Mouse (Mus musculus) forebrain, embryonic 12.5 days (tissue): ENCODE measurements around the gene Btn1a1. TPM values are rescaled to one million over a fixed set of nuclear protein-coding genes. Genes with fewer than 3 reads are reported as not detected.

Experiments used
- polyA plus RNA-seq: library from polyadenylated mRNA; unstranded; fragments of >200 nt; fragmentation: Nextera tagmentation; extraction: Ambion mirVana; gene quantifications from 2 replicates; pipeline ENCODE4 v1.2.1, GENCODE M21; 2016

The Btn1a1 gene
- polyA plus RNA-seq, 1 experiment from 2014 or later, result 0.18 TPM

Other genes with a start within 250 kb of the Btn1a1 start
- gene Vmn1r222, start 230.0 kb downstream of the Btn1a1 start, polyA plus RNA-seq, result not detected in 2 replicates
- not detected in 2 replicates for gene Vmn1r223, start 218.8 kb downstream of the Btn1a1 start, polyA plus RNA-seq
- gene Zfp322a, start 96.7 kb downstream of the Btn1a1 start, polyA plus RNA-seq, result 64.1 and 65.6 TPM in 2 replicates
- gene Abt1, start 42.0 kb downstream of the Btn1a1 start, polyA plus RNA-seq, result 13.0 and 13.2 TPM in 2 replicates
- 0.23 and 0.36 TPM in 2 replicates for gene Btn2a2, start 23.0 kb upstream of the Btn1a1 start, polyA plus RNA-seq
- gene Hist1h4h, start 65.1 kb upstream of the Btn1a1 start, polyA plus RNA-seq, result 7.2 and 8.7 TPM in 2 replicates
- gene Hist1h2af, start 68.0 kb upstream of the Btn1a1 start, polyA plus RNA-seq, result 9.3 and 10.7 TPM in 2 replicates
- 7.2 and 8.3 TPM in 2 replicates for gene Hist1h3g, start 69.5 kb upstream of the Btn1a1 start, polyA plus RNA-seq
- 0.87 and 0.95 TPM in 2 replicates for gene Hist1h2bh, start 77.5 kb upstream of the Btn1a1 start, polyA plus RNA-seq
- gene Hist1h3f, start 78.2 kb upstream of the Btn1a1 start, polyA plus RNA-seq, result 0.99 and 1.5 TPM in 2 replicates
- gene Hist1h4f, start 85.7 kb upstream of the Btn1a1 start, polyA plus RNA-seq, result 0.74 and 1.4 TPM in 2 replicates
- 0.47 and 0.56 TPM in 2 replicates for gene Hist1h1d, start 87.4 kb upstream of the Btn1a1 start, polyA plus RNA-seq
- 5.7 and 7.6 TPM in 2 replicates for gene Hist1h3e, start 96.5 kb upstream of the Btn1a1 start, polyA plus RNA-seq
- 115 and 138 TPM in 2 replicates for gene Hist1h2ae, start 105.3 kb upstream of the Btn1a1 start, polyA plus RNA-seq
- 8.9 and 11.4 TPM in 2 replicates for gene Hist1h2bg, start 105.5 kb upstream of the Btn1a1 start, polyA plus RNA-seq
- gene Hist1h2bf, start 108.3 kb upstream of the Btn1a1 start, polyA plus RNA-seq, result 7.2 and 9.5 TPM in 2 replicates
- gene Hist1h2ad, start 108.5 kb upstream of the Btn1a1 start, polyA plus RNA-seq, result 1.3 and 3.7 TPM in 2 replicates
- gene Hist1h3d, start 109.9 kb upstream of the Btn1a1 start, polyA plus RNA-seq, result 5.8 and 6.6 TPM in 2 replicates
- 137 and 142 TPM in 2 replicates for gene Hist1h4d, start 115.7 kb upstream of the Btn1a1 start, polyA plus RNA-seq
- 3.0 and 3.7 TPM in 2 replicates for gene Hist1h2be, start 155.2 kb upstream of the Btn1a1 start, polyA plus RNA-seq
- gene Hist1h1e, start 156.7 kb upstream of the Btn1a1 start, polyA plus RNA-seq, result 26.3 and 26.6 TPM in 2 replicates
- 1.4 and 1.6 TPM in 2 replicates for gene Hist1h2ac, start 218.0 kb upstream of the Btn1a1 start, polyA plus RNA-seq
- gene Hist1h2bc, start 218.3 kb upstream of the Btn1a1 start, polyA plus RNA-seq, result 34.6 and 36.5 TPM in 2 replicates
- not detected in 2 replicates for gene Hist1h1t, start 229.9 kb upstream of the Btn1a1 start, polyA plus RNA-seq
- 6.1 and 9.8 TPM in 2 replicates for gene Hist1h4c, start 232.6 kb upstream of the Btn1a1 start, polyA plus RNA-seq
- gene Hfe, start 245.0 kb upstream of the Btn1a1 start, polyA plus RNA-seq, result 2.0 and 2.5 TPM in 2 replicates